Mouse (Mus musculus) ovary, postnatal 14 days (tissue): ENCODE data around the gene Tmem74b.

Experiments used
- DNase-seq: peaks from one replicate; pipeline ENCODE4 v3.0.0; 2022; ENCODE audit warnings: low spot score

Gene Tmem74b

GRCm38 (mm10) chr2:151701231-151702145 lies at the start of gene Tmem74b:
TSS of gene Tmem74b (plus strand) at chr2:151702008.
- no peak for DNase-seq

DNA sequence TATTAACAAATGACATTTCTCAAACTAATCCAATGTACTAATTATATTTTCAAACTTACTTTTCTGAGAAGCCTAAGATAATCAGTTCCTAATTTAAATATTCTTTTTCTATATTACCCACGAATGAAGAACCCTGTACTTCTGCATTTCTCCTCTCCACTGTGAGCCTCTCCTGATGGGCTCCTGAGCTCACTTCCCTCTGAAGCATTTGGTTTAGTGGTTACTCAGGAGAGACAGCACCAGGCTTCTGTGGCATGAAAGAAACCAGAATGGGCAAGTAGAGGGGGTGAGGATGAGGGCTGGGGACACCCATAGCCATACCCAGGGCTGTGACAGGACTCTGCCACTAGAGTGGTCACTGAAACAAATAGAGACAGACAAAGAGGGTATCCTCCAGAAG lies 49.8 kb upstream of the Tmem74b start:
- no peak for DNase-seq

- no peak for DNase-seq
Observed at GRCm38 (mm10) chr2:151668433-151668832, 33.4 kb upstream of the Tmem74b start, which contains the start of gene Rad21l. TSS of gene Rad21l (minus strand) at chr2:151668533.

- DNase-seq: no peak
Observed at GRCm38 (mm10) chr2:151670026-151670967, 31.5 kb upstream of the Tmem74b start.

- DNase-seq: no peak
Observed at GRCm38 (mm10) chr2:151670968-151671329, 30.9 kb upstream of the Tmem74b start.

DNA sequence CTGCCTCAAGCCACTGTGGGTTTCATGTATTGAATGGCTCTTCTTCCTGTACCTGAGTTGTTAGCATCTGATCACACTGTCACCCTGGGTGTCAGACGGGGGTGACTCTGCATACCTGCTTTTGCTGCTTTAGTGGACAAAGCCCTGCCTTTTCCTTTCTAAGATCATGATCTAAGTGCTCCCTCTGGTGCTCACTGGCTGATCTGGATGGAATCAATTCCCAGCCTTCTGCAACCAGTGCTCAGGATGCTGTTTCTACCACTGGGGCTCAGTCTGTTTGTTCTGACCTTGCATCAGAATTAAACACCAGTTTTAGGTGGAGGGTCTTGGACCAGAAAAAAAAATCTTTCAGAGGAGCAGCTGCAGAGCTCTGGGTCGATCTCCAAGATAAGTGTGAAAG lies 25.6 kb upstream of the Tmem74b start:
- DNase-seq: no peak

- DNase-seq: no peak
Observed at GRCm38 (mm10) chr2:151682357-151682756, 19.5 kb upstream of the Tmem74b start.

DNA sequence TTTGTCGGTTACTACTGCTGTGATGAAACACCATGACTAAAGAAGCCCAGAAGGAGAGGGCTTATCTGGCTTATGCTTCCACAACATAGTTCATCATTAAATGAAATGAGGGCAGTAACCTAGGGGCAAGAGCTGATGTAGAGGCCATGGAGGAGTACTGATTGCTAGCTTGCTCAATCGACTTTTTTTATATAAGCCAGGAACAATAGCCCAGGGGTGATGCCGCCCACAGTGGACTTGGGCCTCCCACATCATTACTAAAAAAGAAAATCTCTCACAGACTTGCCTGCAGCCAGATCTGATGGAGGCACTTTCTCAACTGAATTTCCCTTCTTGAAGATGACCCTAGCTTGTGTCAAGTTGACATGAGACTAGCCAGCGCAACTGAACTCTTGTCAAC lies 18.8 kb upstream of the Tmem74b start:
- DNase-seq: no peak

DNA sequence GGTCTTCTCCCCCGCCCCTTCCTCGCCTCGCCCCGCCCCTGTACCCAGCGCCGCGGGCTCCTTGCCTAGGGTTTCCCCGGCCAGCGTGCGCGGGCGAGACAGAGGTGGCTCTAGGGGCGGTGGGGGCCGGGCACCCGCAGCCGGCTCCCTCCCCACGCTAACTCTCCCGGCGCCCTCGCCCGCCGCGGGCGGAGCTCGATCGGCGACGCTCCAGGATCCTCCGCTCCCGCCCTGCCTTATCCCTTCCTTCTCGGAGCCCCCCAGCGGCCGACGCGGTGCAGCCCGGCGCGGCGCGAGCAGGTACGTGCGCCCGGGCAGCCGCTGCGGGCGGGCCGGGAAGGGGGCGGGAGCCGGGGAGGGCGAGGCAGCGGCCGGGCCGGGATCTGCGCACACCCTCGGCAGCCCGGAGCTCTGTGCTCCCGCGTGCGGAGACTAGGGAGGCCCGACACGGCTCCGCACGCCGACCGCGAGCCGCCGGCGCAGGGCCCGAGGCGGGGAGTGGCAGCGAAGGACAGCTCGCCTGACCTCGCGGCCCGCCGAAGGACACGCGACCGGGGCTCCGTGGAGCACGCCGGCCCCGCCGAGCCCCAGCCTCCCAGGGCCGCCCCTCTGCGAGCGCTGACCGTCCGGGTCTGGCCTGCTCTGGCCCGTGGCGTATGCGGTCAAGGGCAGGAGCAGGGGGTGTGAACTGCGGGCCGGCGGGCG lies 490 bp downstream of the Tmem74b start:
- DNase-seq: peak; percentile 7

- peak; percentile 2 for DNase-seq
Observed at GRCm38 (mm10) chr2:151702851-151703190, 1.0 kb downstream of the Tmem74b start.

DNA sequence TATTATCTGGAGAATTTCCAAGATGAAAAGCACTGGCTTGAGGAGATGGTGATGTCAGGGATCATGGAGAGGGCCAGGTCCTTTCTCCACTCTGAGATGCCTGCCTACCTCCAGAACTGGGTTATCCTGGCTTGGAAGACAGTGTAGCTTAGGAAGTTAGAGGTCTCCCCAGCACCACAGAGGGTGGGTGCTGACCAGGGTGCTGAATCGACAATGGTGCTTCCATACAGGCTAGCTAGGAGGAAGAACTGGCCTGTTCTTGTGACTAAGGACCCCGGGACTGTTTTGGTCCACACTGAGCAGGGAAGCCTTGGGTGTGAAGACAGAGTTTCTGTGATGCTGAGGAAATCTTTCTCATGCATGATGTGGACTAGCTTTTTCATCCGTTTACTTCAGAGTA lies 10.8 kb downstream of the Tmem74b start:
- DNase-seq: peak; percentile 6

GRCm38 (mm10) chr2:151715526-151715925 lies 13.7 kb downstream of the Tmem74b start:
- DNase-seq: no peak

DNA sequence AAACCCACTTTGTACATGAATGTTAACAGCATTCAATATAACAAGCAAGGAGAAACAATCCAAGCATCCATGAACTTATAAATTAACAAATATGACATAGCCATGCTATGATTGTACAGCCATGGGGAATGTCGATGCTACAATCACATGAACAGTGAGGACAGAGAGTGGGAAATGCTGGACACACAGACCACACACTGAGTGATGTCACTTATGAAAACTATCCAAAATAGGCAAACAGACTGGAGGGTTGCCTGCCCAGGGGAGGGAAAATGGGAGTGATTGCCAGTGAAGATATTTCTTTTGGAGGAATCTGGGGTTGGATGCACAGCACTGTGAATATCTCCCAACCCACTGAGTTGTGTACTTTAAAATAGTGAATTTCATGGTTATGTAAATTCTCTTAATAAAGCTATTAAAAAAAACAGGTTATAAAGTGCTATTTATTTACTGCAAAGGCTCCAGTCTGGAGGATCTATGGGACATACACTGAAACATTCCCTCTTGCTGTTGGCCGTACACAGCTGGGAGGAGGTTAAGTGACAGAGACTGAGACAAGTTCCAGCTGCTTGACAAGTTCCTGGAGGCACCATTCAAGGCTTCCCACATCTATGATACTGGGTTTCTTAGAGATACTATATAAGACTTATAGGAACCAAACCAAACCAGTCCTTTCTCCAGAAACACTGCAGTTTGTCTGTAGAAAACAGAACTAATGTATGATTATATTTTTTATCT lies 14.7 kb downstream of the Tmem74b start:
- no peak for DNase-seq

DNA sequence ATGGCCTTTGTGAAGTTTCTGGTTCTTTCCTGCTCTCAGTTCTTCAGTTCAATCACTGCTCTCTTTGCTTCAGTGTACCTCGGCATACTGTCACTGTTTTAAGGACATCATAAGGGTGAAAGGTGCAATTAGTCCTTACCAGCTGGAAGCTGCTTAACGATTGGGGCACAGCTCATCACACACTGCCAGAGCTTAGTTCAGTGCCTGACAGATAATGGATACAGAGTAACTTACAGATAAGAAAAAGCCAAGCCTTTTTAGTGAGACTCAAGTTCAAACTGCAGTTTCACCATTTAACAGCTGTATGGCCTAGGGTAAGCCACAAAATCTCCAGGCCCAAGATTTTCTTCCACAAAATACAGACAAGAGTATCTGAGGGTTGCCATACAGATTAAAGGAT lies 22.3 kb downstream of the Tmem74b start:
- no peak for DNase-seq

DNA sequence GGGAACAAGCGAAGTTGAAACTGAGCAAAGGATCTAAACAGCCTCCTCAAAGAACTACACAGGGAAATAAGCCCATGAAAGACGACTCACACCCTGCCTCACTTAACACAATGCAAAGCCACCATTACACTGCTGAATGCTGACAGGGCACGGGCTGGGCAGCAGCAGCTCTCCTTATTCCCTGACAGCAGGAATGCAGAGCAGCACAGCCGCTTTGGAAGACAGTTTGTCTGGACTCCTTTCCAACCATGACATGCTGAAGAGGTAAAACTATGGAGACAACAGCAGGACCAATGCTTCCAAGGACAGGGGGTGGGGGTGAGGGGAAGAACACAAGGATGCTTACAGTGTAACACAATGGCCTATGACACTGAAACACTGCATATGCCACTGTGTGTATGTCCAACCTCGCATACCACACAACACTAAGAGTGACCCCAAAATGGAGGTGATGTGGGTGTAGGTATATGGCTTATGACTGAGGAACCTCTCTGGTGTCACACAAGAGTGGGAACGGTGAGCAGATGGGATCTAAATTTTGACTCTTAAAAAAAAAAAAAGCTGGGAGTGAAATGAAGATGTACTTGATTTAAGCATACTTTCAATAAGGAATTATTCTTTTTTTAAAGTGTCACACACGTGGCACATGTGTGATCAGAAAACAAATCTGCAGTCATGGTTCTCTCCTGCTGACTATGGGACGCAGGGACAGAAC lies 31.5 kb downstream of the Tmem74b start:
- DNase-seq: no peak

DNA sequence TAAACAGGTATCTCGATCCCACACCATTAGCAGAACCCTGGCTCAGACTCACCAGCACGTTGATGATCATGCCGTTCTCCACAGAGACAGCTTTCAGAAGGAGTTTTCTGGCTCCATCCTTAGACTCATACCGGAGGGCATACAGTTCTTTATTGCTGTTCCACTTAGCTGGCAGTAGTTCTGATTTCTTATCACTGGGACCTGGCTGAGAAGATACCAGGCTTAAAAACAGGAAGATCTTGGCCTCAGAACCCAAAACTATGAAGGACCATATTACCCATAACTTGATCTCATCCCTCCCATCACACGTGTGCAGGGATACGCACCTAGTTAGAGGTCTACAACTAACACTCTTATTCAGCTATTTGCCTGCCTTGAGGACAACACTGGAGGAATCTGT lies 33.6 kb downstream of the Tmem74b start:
- DNase-seq: no peak

- DNase-seq: no peak
Observed at GRCm38 (mm10) chr2:151738460-151738859, 36.7 kb downstream of the Tmem74b start.

DNA sequence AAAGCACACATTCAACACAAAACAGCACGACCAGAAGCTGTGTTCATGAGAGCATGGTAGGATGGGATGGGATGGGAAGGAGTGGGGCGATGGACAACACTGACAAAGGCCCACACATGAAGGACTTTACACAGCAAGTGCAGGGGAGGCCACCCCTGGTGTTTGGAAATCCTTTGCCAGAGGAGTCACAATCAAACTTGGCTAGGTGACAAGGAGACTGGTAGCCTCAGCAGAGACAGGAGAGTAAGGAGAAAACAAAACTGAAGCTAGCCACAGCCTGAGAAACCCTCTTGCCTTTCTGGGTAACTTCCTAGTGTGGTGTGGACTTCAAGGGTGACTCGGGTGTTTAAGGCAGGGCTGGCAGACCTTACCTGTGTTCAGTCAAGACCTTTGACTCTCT lies 37.3 kb downstream of the Tmem74b start:
- no peak for DNase-seq

- no peak for DNase-seq
Observed at GRCm38 (mm10) chr2:151739505-151739904, 37.7 kb downstream of the Tmem74b start.

- peak; percentile 81 for DNase-seq
Observed at GRCm38 (mm10) chr2:151740741-151741526, 39.1 kb downstream of the Tmem74b start.
